Mouse (Mus musculus): ENCODE data around the gene Wwox.

GRCm38 (mm10) chr8:114452278-114452677, 12.8 kb downstream of the Wwox start:
- TF ChIP-seq POLR2A (IDR thresholded peaks at IDR 0.05; ENCODE audit: control insufficient read depth in 1 of 2, insufficient read depth in 1 of 2, low read depth in 1 of 2, low read length in 2 of 2, poor library complexity in 1 of 2): no peak
- no peak for TF ChIP-seq ZKSCAN1 (IDR thresholded peaks at IDR 0.05; ENCODE audit: low read depth, low read length)
- no peak for TF ChIP-seq POLR2AphosphoS2 (IDR thresholded peaks at IDR 0.05; ENCODE audit: low read length)
- no peak for TF ChIP-seq CTCF (IDR thresholded peaks at IDR 0.05 in 2 of 3, conservative IDR thresholded peaks at IDR 0.05 in 1 of 3; ENCODE audit: control insufficient read depth in 1 of 3, insufficient read depth in 1 of 3, low read depth in 2 of 3, low read length in 3 of 3, poor library complexity in 1 of 3, severe bottlenecking in 1 of 3)
